Mouse (Mus musculus) embryonic fibroblast, embryonic 13.5 days (primary cell): Measurements from ENCODE around the gene AF067063.
"Not testable (repeated sequence)": the region's sequence is repeated elsewhere in the genome, so short reads cannot be mapped to it uniquely, and the experiment has no call there.

Source experiments
- CTCF ChIP-seq: IDR thresholded peaks from 2 replicates; pipeline ENCODE4 v1.5.1; 2011; ENCODE audit warnings: mild to moderate bottlenecking, control low read depth, low read length, moderate library complexity, borderline replicate concordance; ENCODE audit not compliant: insufficient read depth
- POLR2A ChIP-seq: IDR thresholded peaks from 2 replicates; pipeline ENCODE4 v1.6.1; 2011; ENCODE audit warnings: low read depth, mild to moderate bottlenecking, control low read depth, low read length, moderate library complexity

DNA sequence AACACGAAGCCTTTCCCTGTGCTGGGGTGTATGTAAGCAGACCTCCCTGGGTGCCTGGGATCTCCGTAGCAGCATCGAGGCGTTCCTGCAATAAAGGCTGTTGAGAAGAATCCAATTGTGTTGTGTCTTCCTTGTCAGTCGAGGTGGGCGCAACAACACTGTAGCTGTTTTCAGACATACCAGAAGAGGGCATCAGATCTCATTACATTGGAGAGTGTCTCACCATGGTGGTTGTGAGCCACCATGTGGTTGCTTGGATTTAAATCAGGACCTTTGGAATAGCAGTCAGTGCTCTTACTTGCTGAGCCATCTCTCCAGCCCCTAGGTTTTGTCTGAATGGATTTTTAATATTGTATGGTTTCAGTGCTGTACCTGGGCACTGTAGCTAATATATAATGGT, 10.0 kb upstream of the AF067063 start:
- TF ChIP-seq POLR2A, CTCF: not testable (repeated sequence)
